Mouse (Mus musculus): ENCODE measurements around the gene Tnnt1.

The Tnnt1 gene

GRCm38 (mm10) chr7:4521231-4522003 lies 5.2 kb upstream of the Tnnt1 start:
- peak in 1 of 2 experiments; percentile 21 for DNase-seq

GRCm38 (mm10) chr7:4518487-4518886 lies 2.3 kb upstream of the Tnnt1 start:
- no peak for DNase-seq

GRCm38 (mm10) chr7:4515853-4516252 lies 329 bp downstream of the Tnnt1 start:
- no peak for DNase-seq

- no peak for DNase-seq
Observed at GRCm38 (mm10) chr7:4513829-4514712, 2.1 kb downstream of the Tnnt1 start.

- peak in 1 of 2 experiments; percentile 52 for DNase-seq
Observed at GRCm38 (mm10) chr7:4513236-4513635, 2.9 kb downstream of the Tnnt1 start.

GRCm38 (mm10) chr7:4511489-4512224 lies 4.5 kb downstream of the Tnnt1 start:
- DNase-seq: no peak

GRCm38 (mm10) chr7:4509863-4510608 lies 6.1 kb downstream of the Tnnt1 start:
- DNase-seq: peak; percentile 57 to 75

GRCm38 (mm10) chr7:4508739-4509116 lies 7.5 kb downstream of the Tnnt1 start:
- no peak for DNase-seq

- no peak for DNase-seq
Observed at GRCm38 (mm10) chr7:4508062-4508738, 8.0 kb downstream of the Tnnt1 start.

GRCm38 (mm10) chr7:4507220-4507619 lies 9.0 kb downstream of the Tnnt1 start:
- DNase-seq: no peak

GRCm38 (mm10) chr7:4504646-4505435 lies 11.3 kb downstream of the Tnnt1 start:
- DNase-seq: no peak

- no peak for DNase-seq
Observed at GRCm38 (mm10) chr7:4503858-4504257, 12.3 kb downstream of the Tnnt1 start.

GRCm38 (mm10) chr7:4503100-4503499 lies 13.1 kb downstream of the Tnnt1 start:
- no peak for DNase-seq

- peak; percentile 46 to 60 for DNase-seq
Observed at GRCm38 (mm10) chr7:4502421-4503090, 13.6 kb downstream of the Tnnt1 start.

GRCm38 (mm10) chr7:4501558-4502397 lies 14.4 kb downstream of the Tnnt1 start, which contains the start of gene Ppp1r12c:
Ppp1r12c (minus strand) TSS chr7:4501680.
- DNase-seq: peak; percentile 98

- DNase-seq: peak; percentile 63 to 77
Observed at GRCm38 (mm10) chr7:4500892-4501471, 15.2 kb downstream of the Tnnt1 start.

- no peak for DNase-seq
Observed at GRCm38 (mm10) chr7:4499034-4499433, 17.1 kb downstream of the Tnnt1 start.

GRCm38 (mm10) chr7:4498251-4498650 lies 17.9 kb downstream of the Tnnt1 start:
- DNase-seq: peak in 1 of 2 experiments; percentile 53
